Mouse (Mus musculus) inflammation-experienced regulatory T-cells, adult 16 weeks (primary cell): ENCODE results near the gene Tecpr1. TPM values are rescaled to one million over a fixed set of nuclear protein-coding genes. Genes with fewer than 3 reads are reported as not detected.

Experiments
- polyA plus RNA-seq: library from polyadenylated mRNA; unstranded; fragments of 100-300 nt; shearing (Covaris generic); gene quantifications from one replicate; pipeline ENCODE4 v1.2.1, GENCODE M21; 2017

Tecpr1 gene
- 235 TPM for polyA plus RNA-seq

DNA sequence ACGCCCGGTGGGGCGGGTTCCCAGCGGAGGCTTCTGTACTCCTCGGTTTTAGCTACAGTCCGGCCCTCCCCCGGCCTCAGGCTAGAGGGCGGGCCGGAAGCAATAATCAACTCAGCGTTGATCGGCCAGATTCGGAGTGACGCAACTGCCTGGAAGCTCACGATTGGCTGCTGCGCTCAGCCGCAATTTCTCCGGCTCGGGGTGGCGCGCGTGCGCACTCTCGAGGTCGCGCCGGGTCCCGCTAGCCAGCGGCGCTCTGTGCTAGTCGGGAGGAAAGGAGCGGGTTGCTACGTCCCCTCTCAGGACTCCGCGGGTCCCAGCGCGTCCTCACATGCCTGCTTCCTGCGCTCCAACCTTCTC lies at the start of gene Tecpr1:
Tecpr1 (minus strand) TSS at position 113 of the 360 bp plus-strand sequence.

DNA sequence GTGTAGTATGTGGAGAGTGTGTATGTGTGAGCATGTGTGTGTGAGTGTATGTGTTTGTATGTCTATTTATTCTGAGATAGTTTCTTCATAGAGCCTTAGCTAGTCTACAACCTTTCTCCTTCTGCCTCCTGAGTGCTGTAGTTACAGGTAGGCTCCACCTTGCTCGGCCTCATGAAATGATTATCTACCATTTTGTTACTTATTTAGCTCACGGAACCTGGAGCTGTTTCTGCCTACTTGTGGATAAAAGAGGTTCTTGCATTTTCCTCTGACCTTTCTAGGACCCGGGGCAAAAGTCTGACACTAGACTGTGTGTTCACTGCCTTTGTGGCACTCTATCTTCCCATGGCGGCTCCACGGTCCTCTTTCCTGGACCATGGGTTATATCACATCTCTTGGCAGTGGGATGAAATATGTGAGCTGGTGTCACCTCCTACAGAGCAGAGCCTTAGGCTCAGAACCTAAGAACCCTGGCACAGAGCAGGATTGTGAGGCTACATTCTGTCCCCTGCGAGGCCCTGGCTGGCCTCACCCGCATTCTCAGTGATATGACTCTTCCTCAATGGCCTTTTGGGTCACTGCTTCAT lies 20.6 kb upstream of the Tecpr1 start, which contains the start of gene Bri3:
Bri3 (plus strand) TSS at position 537 of the 587 bp plus-strand sequence.

DNA sequence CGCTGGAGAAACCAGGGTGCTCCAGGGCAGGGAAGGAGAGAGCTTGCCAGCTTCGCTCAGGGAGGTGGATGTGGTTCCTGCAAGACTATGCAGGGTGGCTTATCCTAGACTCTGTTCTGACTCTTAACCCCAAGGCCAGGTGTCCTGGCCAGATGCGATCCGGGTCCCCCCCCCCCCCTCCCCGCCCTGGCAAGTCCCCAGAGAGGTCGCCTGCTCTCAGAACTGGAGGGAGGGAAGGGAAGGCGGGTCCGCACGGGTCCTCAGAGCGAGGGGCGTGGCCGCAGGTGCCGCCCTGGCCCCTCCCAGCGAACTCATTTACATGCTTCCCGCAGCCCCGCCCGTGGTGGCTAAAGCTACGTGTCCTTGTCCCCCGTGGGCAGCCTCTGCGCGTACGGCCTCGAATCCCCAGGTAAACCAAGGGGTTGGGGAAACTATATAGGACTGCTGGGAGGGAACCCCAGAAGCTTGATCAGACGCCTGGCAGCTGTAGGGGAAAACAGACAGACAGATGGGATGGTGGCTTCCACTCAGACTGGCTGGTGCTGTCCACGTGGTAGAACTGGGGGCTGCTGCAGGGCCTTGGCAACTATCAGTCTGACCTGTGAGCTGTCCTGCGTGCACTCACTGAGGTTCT lies 33.3 kb downstream of the Tecpr1 start, which contains the start of gene Bhlha15:
Bhlha15 (plus strand) TSS at position 337 of the 634 bp plus-strand sequence.

Other genes with a start within 250 kb of the Tecpr1 start
- 61.3 TPM for gene Ccz1, start 208.7 kb downstream of the Tecpr1 start, polyA plus RNA-seq
- gene Ocm, start 196.9 kb downstream of the Tecpr1 start, polyA plus RNA-seq = not detected
- gene Lmtk2, start 123.2 kb downstream of the Tecpr1 start, polyA plus RNA-seq = 4.0 TPM
- gene Bhlha15, start 33.3 kb downstream of the Tecpr1 start, polyA plus RNA-seq = 0.13 TPM
- 2.4 TPM for gene Bri3, start 20.8 kb upstream of the Tecpr1 start, polyA plus RNA-seq
- gene Baiap2l1, start 134.5 kb upstream of the Tecpr1 start, polyA plus RNA-seq = 0.76 TPM